Comparison of ENCODE assay signal across 24 mouse cellular contexts in genomic region chr5:21509801-21510200, GRCm38 (mm10). TPM values are rescaled to one million over a fixed set of nuclear protein-coding genes. Genes with fewer than 3 reads are reported as not detected.
A peak's percentile ranks its signal among the peaks of the same experiment; 100 is the strongest.
DNase-seq lines count a peak whose midpoint lies in the region; ATAC-seq and TF ChIP-seq lines count a peak whose summit lies in the region.
"Had no signal": no experiment of that assay in that cellular context is flagged by ENCODE, and none has a peak within 500 bp of the region (broad histone marks: within the 10 kb centered on the region; RNA-seq: fewer than 3 reads in every experiment).

No protein-coding gene starts in this region.

- ATAC-seq in common myeloid progenitor, adult 5-6 weeks (replicated peaks; ENCODE audit: low read depth, poor library complexity, severe bottlenecking), result peak; percentile 54; the same call in 1 of the 2 replicates
- 0 out of 2 replicates have a peak, but pooled peaks have one; percentile 27 for ATAC-seq in megakaryocyte, adult 5-6 weeks (ENCODE audit: poor library complexity, severe bottlenecking)
- no peak for ATAC-seq in CD4-positive, CD25-positive, alpha-beta regulatory T cell, adult 4 months
- ATAC-seq: forebrain, embryonic 14.5 days; forebrain, embryonic 16.5 days had no signal

- H3K36me3 ChIP-seq in splenic B cell, adult 2 months (ENCODE audit: control insufficient read depth, insufficient read depth, low read length, poor library complexity, severe bottlenecking), result no peaks in the 10 kb centered on the region
- H3K36me3 ChIP-seq: embryonic facial prominence, embryonic 13.5 days; embryonic facial prominence, embryonic 15.5 days; forebrain, embryonic 10.5 days; forebrain, embryonic 12.5 days had no signal

- TF ChIP-seq CTCF in gastrocnemius, adult 2 months (IDR thresholded peaks at IDR 0.05), result no peak

- DNase-seq in A20 (ENCODE audit: low read depth, low spot score), result peak; percentile 30
- peak; percentile 5 for DNase-seq in splenic B cell, adult 2 months (ENCODE audit: low read depth, low spot score)
- no peak for DNase-seq in right cerebral cortex, postnatal 4 days
- no peak for DNase-seq in gastrocnemius, adult 2 months
- DNase-seq: adrenal gland, adult 2 months; adrenal gland, postnatal 10 days; adrenal gland, postnatal 25 days; cerebellum, adult 11 months; cerebellum, adult 2 months; cerebellum, adult 9-10 months; cerebellum, postnatal 10 days; cerebellum, postnatal 25 days; embryo, embryonic 11 days had no signal

- intact Hi-C loops in gastrocnemius, adult 2 months (cut with DNase I), result no loop called here

- H3K4me3 ChIP-seq in gastrocnemius, adult 2 months, result no peak overlapping the region
- H3K4me3 ChIP-seq: embryonic facial prominence, embryonic 13.5 days; embryonic facial prominence, embryonic 15.5 days; erythroblast, embryonic 14.5 days; forebrain, embryonic 10.5 days; forebrain, embryonic 12.5 days had no signal

- H3K27ac ChIP-seq in gastrocnemius, adult 2 months, result no peak overlapping the region
- H3K27ac ChIP-seq: embryonic facial prominence, embryonic 13.5 days; embryonic facial prominence, embryonic 15.5 days; forebrain, embryonic 10.5 days; forebrain, embryonic 12.5 days had no signal

- H3K27me3 ChIP-seq in splenic B cell, adult 2 months (ENCODE audit: control insufficient read depth, insufficient read depth, low read length, poor library complexity, severe bottlenecking), result no peaks in the 10 kb centered on the region
- H3K27me3 ChIP-seq: embryonic facial prominence, embryonic 13.5 days; embryonic facial prominence, embryonic 15.5 days; forebrain, embryonic 12.5 days had no signal

RNA-seq across cellular contexts. Expression of gene Lrrc17, which starts 33.6 kb away (rescaled TPM):
- total RNA-seq in common myeloid progenitor, adult 5-6 weeks (2017), result not detected in 2 replicates
- total RNA-seq in megakaryocyte, adult 5-6 weeks (2015), result not detected in 2 replicates
- total RNA-seq in megakaryocyte, adult 5-6 weeks (2017), result not detected in 2 replicates
- 1 to 10 TPM; 1.0 to 1.8 TPM for total RNA-seq in gastrocnemius, adult 2 months (2021)
- not detected for polyA plus RNA-seq in CD4-positive, CD25-positive, alpha-beta regulatory T cell, adult 4 months (2017; shearing (Covaris generic))
- total RNA-seq: MEL had no signal
- polyA plus RNA-seq: erythroblast, embryonic 14.5 days had no signal

Comparison
In these comparisons a context has a peak if more than half of its experiments do, and no peak if none do; other contexts are left out.
1. DNase-seq: peak in A20 (single experiment) and splenic B cell, adult 2 months (single experiment); none in right cerebral cortex, postnatal 4 days (single experiment) and gastrocnemius, adult 2 months (single experiment).